8 mouse cellular contexts compared by ENCODE assay signal in genomic region chr4:137676057-137676456, GRCm38 (mm10). TPM values are rescaled to one million over a fixed set of nuclear protein-coding genes. Genes with fewer than 3 reads are reported as not detected.
DNase-seq lines count a peak whose midpoint lies in the region; ATAC-seq lines count a peak whose summit lies in the region.

No protein-coding gene starts in this region.

- no peaks in the 10 kb centered on the region for H3K4me1 ChIP-seq in kidney, embryonic 16.5 days (ENCODE audit: insufficient read depth, low read length)
- peaks cover 5% of the 10 kb centered on the region; the same call in 1 of the 2 replicates for H3K4me1 ChIP-seq in forebrain, embryonic 11.5 days (replicated peaks; ENCODE audit: control insufficient read depth, insufficient read depth, low read length)
- peaks cover 7% of the 10 kb centered on the region for H3K4me1 ChIP-seq in hindbrain, embryonic 14.5 days (replicated peaks; ENCODE audit: control insufficient read depth, insufficient read depth, low read length)
- no peaks in the 10 kb centered on the region for H3K4me1 ChIP-seq in limb, embryonic 11.5 days (ENCODE audit: control insufficient read depth, insufficient read depth, low read length)

- no peak overlapping the region for H3K4me3 ChIP-seq in kidney, embryonic 16.5 days (ENCODE audit: low read length)
- no peak overlapping the region for H3K4me3 ChIP-seq in forebrain, embryonic 11.5 days (ENCODE audit: low read depth, low read length)
- no peak overlapping the region for H3K4me3 ChIP-seq in hindbrain, embryonic 14.5 days (replicated peaks; ENCODE audit: low read length)
- H3K4me3 ChIP-seq in limb, embryonic 11.5 days (ENCODE audit: low read depth, low read length): no peak overlapping the region

- H3K9me3 ChIP-seq in kidney, embryonic 16.5 days (ENCODE audit: low read length): no peaks in the 10 kb centered on the region
- no peaks in the 10 kb centered on the region for H3K9me3 ChIP-seq in forebrain, embryonic 11.5 days (ENCODE audit: control insufficient read depth, low read length)
- H3K9me3 ChIP-seq in hindbrain, embryonic 14.5 days (ENCODE audit: control insufficient read depth, low read length): no peaks in the 10 kb centered on the region
- H3K9me3 ChIP-seq in limb, embryonic 11.5 days (ENCODE audit: control insufficient read depth, low read length): no peaks in the 10 kb centered on the region

- WGBS in kidney, embryonic 16.5 days: 11% methylated on average over 11 of the region's 11 CpGs
- 11% methylated on average over 11 of the region's 11 CpGs for WGBS in forebrain, embryonic 11.5 days
- WGBS in hindbrain, embryonic 14.5 days: 13% methylated on average over 11 of the region's 11 CpGs
- WGBS in limb, embryonic 11.5 days: 12% methylated on average over 11 of the region's 11 CpGs

- H3K9ac ChIP-seq in kidney, embryonic 16.5 days (replicated peaks; ENCODE audit: low read length): no peak overlapping the region
- H3K9ac ChIP-seq in forebrain, embryonic 11.5 days (ENCODE audit: low read length): no peak overlapping the region
- no peak overlapping the region for H3K9ac ChIP-seq in hindbrain, embryonic 14.5 days
- no peak overlapping the region for H3K9ac ChIP-seq in limb, embryonic 11.5 days (ENCODE audit: low read length)

- ATAC-seq in kidney, embryonic 16.5 days (ENCODE audit: low FRiP score, low TSS enrichment): no peak
- ATAC-seq in forebrain, embryonic 11.5 days (replicated peaks; ENCODE audit: low FRiP score): no peak
- 0 out of 2 replicates have a peak, but pooled peaks have one; percentile 19 for ATAC-seq in hindbrain, embryonic 14.5 days (ENCODE audit: low FRiP score)
- no peak for ATAC-seq in limb, embryonic 11.5 days (ENCODE audit: insufficient number of reproducible peaks, low FRiP score, low TSS enrichment, low read depth)

- no peak overlapping the region for H3K27ac ChIP-seq in kidney, embryonic 16.5 days (ENCODE audit: low read length)
- no peak overlapping the region for H3K27ac ChIP-seq in forebrain, embryonic 11.5 days (ENCODE audit: low read depth, low read length)
- H3K27ac ChIP-seq in hindbrain, embryonic 14.5 days: no peak overlapping the region
- no peak overlapping the region for H3K27ac ChIP-seq in limb, embryonic 11.5 days (replicated peaks; ENCODE audit: low read depth, low read length)

- H3K36me3 ChIP-seq in kidney, embryonic 16.5 days (ENCODE audit: insufficient read depth, low read length): no peaks in the 10 kb centered on the region
- H3K36me3 ChIP-seq in forebrain, embryonic 11.5 days (ENCODE audit: control insufficient read depth, insufficient read depth, low read length): no peaks in the 10 kb centered on the region
- no peaks in the 10 kb centered on the region for H3K36me3 ChIP-seq in hindbrain, embryonic 14.5 days (replicated peaks; ENCODE audit: control insufficient read depth, insufficient read depth)
- no peaks in the 10 kb centered on the region for H3K36me3 ChIP-seq in limb, embryonic 11.5 days (ENCODE audit: control insufficient read depth, insufficient read depth, low read length)
- no peaks in the 10 kb centered on the region for H3K36me3 ChIP-seq in splenic B cell, adult 2 months (ENCODE audit: control insufficient read depth, insufficient read depth, low read length, poor library complexity, severe bottlenecking)

- H3K27me3 ChIP-seq in kidney, embryonic 16.5 days (ENCODE audit: insufficient read depth, low read length): peaks cover 16% of the 10 kb centered on the region
- H3K27me3 ChIP-seq in forebrain, embryonic 11.5 days (ENCODE audit: control insufficient read depth, insufficient read depth, low read length): peaks cover 6% of the 10 kb centered on the region; the same call in 1 of the 2 replicates
- 0 out of 2 replicates have a peak, but pooled peaks cover 4% of the 10 kb centered on the region for H3K27me3 ChIP-seq in hindbrain, embryonic 14.5 days (ENCODE audit: control insufficient read depth, insufficient read depth, low read length)
- peaks cover 11% of the 10 kb centered on the region for H3K27me3 ChIP-seq in limb, embryonic 11.5 days (ENCODE audit: control insufficient read depth, insufficient read depth, low read length)
- H3K27me3 ChIP-seq in splenic B cell, adult 2 months (ENCODE audit: control insufficient read depth, insufficient read depth, low read length, poor library complexity, severe bottlenecking): no peaks in the 10 kb centered on the region

- H3K4me2 ChIP-seq in kidney, embryonic 16.5 days (replicated peaks; ENCODE audit: low read depth, low read length): no peak overlapping the region
- no peak overlapping the region for H3K4me2 ChIP-seq in forebrain, embryonic 11.5 days (ENCODE audit: low read depth, low read length, severe bottlenecking)
- H3K4me2 ChIP-seq in hindbrain, embryonic 14.5 days (replicated peaks): no peak overlapping the region
- H3K4me2 ChIP-seq in limb, embryonic 11.5 days (ENCODE audit: low read depth, severe bottlenecking): no peak overlapping the region

- DNase-seq in kidney, adult 18-20 months: peak; percentile 85
- peak; percentile 86 for DNase-seq in brain, adult 2 months (ENCODE audit: low read depth, low spot score)
- peak; percentile 90 for DNase-seq in forebrain, embryonic 11.5 days (ENCODE audit: low spot score)
- peak; percentile 91 for DNase-seq in hindbrain, embryonic 14.5 days (ENCODE audit: low spot score)
- peak; percentile 89 for DNase-seq in limb, embryonic 11.5 days (ENCODE audit: low spot score)
- peak; percentile 34 to 68 for DNase-seq in natural killer cell, adult 2 months (ENCODE audit: low spot score in 2 of 2)
- peak; percentile 73 for DNase-seq in splenic B cell, adult 2 months (ENCODE audit: low read depth, low spot score)

RNA-seq across cellular contexts. Expression of gene Rap1gap, which starts 11.5 kb away (rescaled TPM):
- 22.0 and 31.7 TPM in 2 replicates for polyA plus RNA-seq in kidney, embryonic 16.5 days (2015; fragmentation: Nextera tagmentation; extraction: Ambion mirVana)
- 4.4 and 7.7 TPM in 2 replicates for polyA plus RNA-seq in forebrain, embryonic 11.5 days (2014; fragmentation: Nextera tagmentation; extraction: Ambion mirVana)
- polyA plus RNA-seq in hindbrain, embryonic 14.5 days (2014; fragmentation: Nextera tagmentation; extraction: Ambion mirVana): 80.7 and 83.9 TPM in 2 replicates
- 3.6 and 5.3 TPM in 2 replicates for polyA plus RNA-seq in limb, embryonic 11.5 days (2014; fragmentation: Nextera tagmentation; extraction: Ambion mirVana)
